Comparison of ENCODE assay signal across 8 mouse cellular contexts in genomic region chr17:33955555-33956214, GRCm38 (mm10). TPM values are rescaled to one million over a fixed set of nuclear protein-coding genes. Genes with fewer than 3 reads are reported as not detected.
A peak's percentile ranks its signal among the peaks of the same experiment; 100 is the strongest.
DNase-seq lines count a peak whose midpoint lies in the region; ATAC-seq and TF ChIP-seq lines count a peak whose summit lies in the region.

Gene Vps52, plus strand, starts transcription at chr17:33955812.
Gene Rps18, minus strand, starts transcription at chr17:33956001.

- H3K79me2 ChIP-seq in MEL (ENCODE audit: control insufficient read depth, insufficient read depth, low read length, poor library complexity), result peaks cover 40% of the 10 kb centered on the region

- under 1% methylated on average over 50 of the region's 50 CpGs for WGBS in cerebellum, adult 2 months
- 3% methylated on average over 50 of the region's 50 CpGs for WGBS in forebrain, postnatal 0 days
- WGBS in lung, embryonic 15.5 days, result under 1% methylated on average over 50 of the region's 50 CpGs

- peak within 1 kb of the TSS; percentile 82 to 87 for H3K4me3 ChIP-seq in MEL (ENCODE audit: control insufficient read depth in 1 of 2, insufficient read depth in 1 of 2, low read depth in 2 of 2, low read length in 2 of 2)
- H3K4me3 ChIP-seq in cerebellum, adult 2 months (replicated peaks; ENCODE audit: insufficient read depth, low read depth, low read length), result peak within 1 kb of the TSS; percentile 96
- H3K4me3 ChIP-seq in forebrain, postnatal 0 days (ENCODE audit: low read depth, low read length), result peak within 1 kb of the TSS; percentile 55
- peak within 1 kb of the TSS; percentile 75 for H3K4me3 ChIP-seq in lung, embryonic 15.5 days

- peak within 1 kb of the TSS; percentile 58 for H3K4me2 ChIP-seq in forebrain, postnatal 0 days (ENCODE audit: low read depth)
- peak within 1 kb of the TSS; percentile 82 for H3K4me2 ChIP-seq in lung, embryonic 15.5 days

- peaks cover 0 to 12% of the 10 kb centered on the region in 2 experiments; a peak in 2 of 4 replicates for H3K4me1 ChIP-seq in MEL (ENCODE audit: control insufficient read depth in 1 of 2, insufficient read depth in 2 of 2, low read length in 2 of 2)
- no peaks in the 10 kb centered on the region; the same call in 1 of the 2 replicates for H3K4me1 ChIP-seq in cerebellum, adult 2 months (ENCODE audit: control insufficient read depth, insufficient read depth, low read length)
- peaks cover 8% of the 10 kb centered on the region; the same call in 1 of the 2 replicates for H3K4me1 ChIP-seq in forebrain, postnatal 0 days (ENCODE audit: insufficient read depth)
- H3K4me1 ChIP-seq in lung, embryonic 15.5 days, result peaks cover 48% of the 10 kb centered on the region

- peak; percentile 92 for TF ChIP-seq POLR2A in MEL (IDR thresholded peaks at IDR 0.05; ENCODE audit: control insufficient read depth in 1 of 2, insufficient read depth in 1 of 2, low read depth in 1 of 2, low read length in 2 of 2, poor library complexity in 1 of 2)
- peak; percentile 93 for TF ChIP-seq POLR2A in cerebellum, adult 2 months (IDR thresholded peaks at IDR 0.05; ENCODE audit: borderline replicate concordance, insufficient read depth, low read length)

- DNase-seq in MEL (ENCODE audit: low read depth, low spot score), result peak; percentile 98
- peak; percentile 96 to 98 for DNase-seq in cerebellum, adult 2 months
- peak; percentile 98 for DNase-seq in forebrain, postnatal 0 days
- DNase-seq in heart, postnatal 4 days, result peak; percentile 97
- DNase-seq in layer of hippocampus, adult 8-10 months (ENCODE audit: low spot score in 2 of 2), result peak; percentile 97 to 98
- DNase-seq in ovary, adult 18-20 months (ENCODE audit: low spot score), result peak; percentile 94
- peak; percentile 98 for DNase-seq in thymus, postnatal 0 days (ENCODE audit: low spot score)

- H3K9me3 ChIP-seq in MEL (replicated peaks; ENCODE audit: insufficient read depth, low read length), result no peaks in the 10 kb centered on the region
- no peaks in the 10 kb centered on the region for H3K9me3 ChIP-seq in forebrain, postnatal 0 days (ENCODE audit: low read length)
- H3K9me3 ChIP-seq in lung, embryonic 15.5 days, result no peaks in the 10 kb centered on the region

- TF ChIP-seq EP300 in MEL (IDR thresholded peaks at IDR 0.05; ENCODE audit: low read depth in 1 of 2, low read length in 2 of 2), result no peak

- no peak for TF ChIP-seq RAD21 in MEL (IDR thresholded peaks at IDR 0.05; ENCODE audit: low read depth, low read length)

- peak within 1 kb of the TSS; percentile 99 for H3K9ac ChIP-seq in MEL (ENCODE audit: control insufficient read depth, low read depth, low read length, poor library complexity, severe bottlenecking)
- H3K9ac ChIP-seq in forebrain, postnatal 0 days, result peak within 1 kb of the TSS; percentile 82
- peak within 1 kb of the TSS; percentile 94 for H3K9ac ChIP-seq in lung, embryonic 15.5 days

- no peak for TF ChIP-seq CTCF in MEL (IDR thresholded peaks at IDR 0.05 in 2 of 3, conservative IDR thresholded peaks at IDR 0.05 in 1 of 3; ENCODE audit: control insufficient read depth in 1 of 3, insufficient read depth in 1 of 3, low read depth in 2 of 3, low read length in 3 of 3, poor library complexity in 1 of 3, severe bottlenecking in 1 of 3)
- no peak for TF ChIP-seq CTCF in cerebellum, adult 2 months (IDR thresholded peaks at IDR 0.05; ENCODE audit: borderline replicate concordance, insufficient read depth, low read depth, low read length)
- TF ChIP-seq CTCF in forebrain, postnatal 0 days (IDR thresholded peaks at IDR 0.05; ENCODE audit: low read depth), result peak; percentile 37; the same call in 1 of the 2 replicates

- H3K27me3 ChIP-seq in MEL (ENCODE audit: control insufficient read depth in 1 of 2, insufficient read depth in 2 of 2, low read length in 2 of 2), result no peaks in the 10 kb centered on the region
- H3K27me3 ChIP-seq in cerebellum, adult 2 months (ENCODE audit: control insufficient read depth, insufficient read depth, low read length), result no peaks in the 10 kb centered on the region
- H3K27me3 ChIP-seq in forebrain, postnatal 0 days (ENCODE audit: insufficient read depth, low read length), result no peaks in the 10 kb centered on the region
- no peaks in the 10 kb centered on the region for H3K27me3 ChIP-seq in lung, embryonic 15.5 days

- H3K27ac ChIP-seq in MEL (ENCODE audit: control insufficient read depth, low read depth, low read length), result peak within 1 kb of the TSS; percentile 88
- H3K27ac ChIP-seq in cerebellum, adult 2 months (ENCODE audit: insufficient read depth, low read length), result peak within 1 kb of the TSS; percentile 83
- H3K27ac ChIP-seq in forebrain, postnatal 0 days (ENCODE audit: low read depth, low read length), result peak within 1 kb of the TSS; percentile 93
- peak within 1 kb of the TSS; percentile 88 for H3K27ac ChIP-seq in lung, embryonic 15.5 days

- H3K36me3 ChIP-seq in MEL (ENCODE audit: control insufficient read depth in 1 of 2, insufficient read depth in 2 of 2, low read length in 2 of 2), result peaks cover 10 to 18% of the 10 kb centered on the region in 2 experiments
- peaks cover 46% of the 10 kb centered on the region for H3K36me3 ChIP-seq in forebrain, postnatal 0 days (ENCODE audit: insufficient read depth)
- H3K36me3 ChIP-seq in lung, embryonic 15.5 days, result peaks cover 48% of the 10 kb centered on the region

- ATAC-seq in forebrain, postnatal 0 days, result peak; percentile 91
- peak; percentile 86 for ATAC-seq in lung, embryonic 15.5 days (ENCODE audit: borderline replicate concordance, extremely low read depth, low FRiP score, low TSS enrichment)

TF ChIP-seq in MEL, 35 proteins besides CTCF, POLR2A, EP300 and RAD21 (continues in another document):
- TF ChIP-seq SIN3A (IDR thresholded peaks at IDR 0.05; ENCODE audit: low read length), result peak; percentile 96
- 0 out of 2 replicates have a peak, but pooled peaks have one; percentile 5 for TF ChIP-seq ZNF384 (IDR thresholded peaks at IDR 0.05; ENCODE audit: low read depth, low read length)
- no peak for TF ChIP-seq CHD2 (IDR thresholded peaks at IDR 0.05; ENCODE audit: low read length)
- peak; percentile 82 for TF ChIP-seq MXI1 (IDR thresholded peaks at IDR 0.05; ENCODE audit: low read depth, low read length)
- peak; percentile 90 for TF ChIP-seq MAX (IDR thresholded peaks at IDR 0.05; ENCODE audit: low read length)
- TF ChIP-seq MAZ (IDR thresholded peaks at IDR 0.05; ENCODE audit: low read depth, low read length), result peak; percentile 84
- no peak; the same call in 1 of the 2 replicates for TF ChIP-seq POLR2AphosphoS5 (IDR thresholded peaks at IDR 0.05; ENCODE audit: borderline replicate concordance, low read depth, low read length)
- TF ChIP-seq KAT2A (conservative IDR thresholded peaks at IDR 0.05; ENCODE audit: low read depth, low read length), result peak; percentile 83
- peak; percentile 92 for TF ChIP-seq POLR2AphosphoS2 (IDR thresholded peaks at IDR 0.05; ENCODE audit: low read length)
- TF ChIP-seq TBP (IDR thresholded peaks at IDR 0.05; ENCODE audit: low read depth, low read length), result peak; percentile 98
- TF ChIP-seq RCOR1 (IDR thresholded peaks at IDR 0.05; ENCODE audit: low read depth, low read length), result no peak; the same call in 1 of the 2 replicates
- TF ChIP-seq NELFE (IDR thresholded peaks at IDR 0.05; ENCODE audit: low read depth, low read length), result peak; percentile 96
- no peak for TF ChIP-seq USF1 (IDR thresholded peaks at IDR 0.05; ENCODE audit: low read depth, low read length)
- peak; percentile 94 for TF ChIP-seq ELF1 (IDR thresholded peaks at IDR 0.05; ENCODE audit: low read depth, low read length)
- peak; percentile 82 for TF ChIP-seq TCF12 (IDR thresholded peaks at IDR 0.05; ENCODE audit: low read depth, low read length)
- no peak for TF ChIP-seq USF2 (IDR thresholded peaks at IDR 0.05; ENCODE audit: borderline replicate concordance in 1 of 2, insufficient read depth in 1 of 2, low read depth in 1 of 2, low read length in 2 of 2)
- TF ChIP-seq ETS1 (IDR thresholded peaks at IDR 0.05; ENCODE audit: low read depth, low read length), result peak; percentile 68
- TF ChIP-seq NRF1 (IDR thresholded peaks at IDR 0.05; ENCODE audit: insufficient read depth, low read depth, low read length, poor library complexity, severe bottlenecking), result 0 out of 2 replicates have a peak, but pooled peaks have one; percentile 13
- peak; percentile 68; the same call in 1 of the 2 replicates for TF ChIP-seq ZMIZ1 (IDR thresholded peaks at IDR 0.05; ENCODE audit: low read depth, low read length)
- 0 out of 2 replicates have a peak, but pooled peaks have one; percentile 22 for TF ChIP-seq GATA1 (IDR thresholded peaks at IDR 0.05; ENCODE audit: low read depth, low read length)
- TF ChIP-seq MYC (IDR thresholded peaks at IDR 0.05; ENCODE audit: low read depth, low read length), result peak; percentile 96
- peak; percentile 98 for TF ChIP-seq HCFC1 (IDR thresholded peaks at IDR 0.05; ENCODE audit: low read depth, low read length)

RNA-seq across cellular contexts. Expression of gene Vps52, which starts in this region (rescaled TPM):
- 20.6 and 23.6 TPM in 2 replicates for total RNA-seq in MEL (2012; rRNA removed)
- polyA plus RNA-seq in MEL (2012; ENCODE audit: insufficient read depth in 1 of 2, insufficient read length in 2 of 2, low read depth in 1 of 2, low replicate concordance in 2 of 2, missing spikeins in 1 of 2), result 10 to 100 TPM in 1 of 2 experiments, not detected in 1; 40.7 TPM
- polyA plus RNA-seq in cerebellum, adult 2 months (2012; rRNA removed), result 73.5 and 77.0 TPM in 2 replicates
- 46.2 and 46.8 TPM in 2 replicates for total RNA-seq in forebrain, postnatal 0 days (2014; rRNA removed)
- 59.6 and 66.1 TPM in 2 replicates for polyA plus RNA-seq in forebrain, postnatal 0 days (2015; fragmentation: Nextera tagmentation; extraction: Ambion mirVana)
- 10 to 100 TPM; 38.1 to 40.1 TPM for total RNA-seq in heart, postnatal 4 days (2021)
- total RNA-seq in layer of hippocampus, adult 8-10 months (2022), result 10 to 100 TPM; 81.4 to 91.3 (median 81.9) TPM
- polyA plus RNA-seq in lung, embryonic 15.5 days (2015; fragmentation: Nextera tagmentation; extraction: Ambion mirVana), result 49.3 and 55.4 TPM in 2 replicates
- polyA plus RNA-seq in thymus, postnatal 0 days (2015; fragmentation: Nextera tagmentation; extraction: Ambion mirVana), result 43.6 and 46.1 TPM in 2 replicates

RNA-seq across cellular contexts. Expression of gene Rps18, which starts in this region (rescaled TPM):
- 252 and 286 TPM in 2 replicates for total RNA-seq in MEL (2012; rRNA removed)
- 1,000 to 10,000 TPM in 1 of 2 experiments, not detected in 1; 1,183 TPM for polyA plus RNA-seq in MEL (2012; ENCODE audit: insufficient read depth in 1 of 2, insufficient read length in 2 of 2, low read depth in 1 of 2, low replicate concordance in 2 of 2, missing spikeins in 1 of 2)
- 283 and 320 TPM in 2 replicates for polyA plus RNA-seq in cerebellum, adult 2 months (2012; rRNA removed)
- total RNA-seq in forebrain, postnatal 0 days (2014; rRNA removed), result 1,357 and 2,159 TPM in 2 replicates
- polyA plus RNA-seq in forebrain, postnatal 0 days (2015; fragmentation: Nextera tagmentation; extraction: Ambion mirVana), result 876 and 1,153 TPM in 2 replicates
- 100 to 1,000 TPM; 648 to 719 TPM for total RNA-seq in heart, postnatal 4 days (2021)
- 100 to 1,000 TPM; 273 to 401 (median 339) TPM for total RNA-seq in layer of hippocampus, adult 8-10 months (2022)
- 1,650 and 1,822 TPM in 2 replicates for polyA plus RNA-seq in lung, embryonic 15.5 days (2015; fragmentation: Nextera tagmentation; extraction: Ambion mirVana)
- polyA plus RNA-seq in thymus, postnatal 0 days (2015; fragmentation: Nextera tagmentation; extraction: Ambion mirVana), result 2,265 and 2,338 TPM in 2 replicates

Comparison
In these comparisons a context has a peak if more than half of its experiments do, and no peak if none do; other contexts are left out.
1. Peak in every context shown above with its lines: DNase-seq, ATAC-seq, H3K4me3 ChIP-seq and H3K27ac ChIP-seq.